9 mouse cellular contexts compared by ENCODE assay signal in genomic region chr5:134341721-134342120, GRCm38 (mm10).
"Had no signal": no experiment of that assay in that cellular context is flagged by ENCODE, and none has a peak within 500 bp of the region (broad histone marks: within the 10 kb centered on the region; RNA-seq: fewer than 3 reads in every experiment).

No protein-coding gene starts in this region.

- H3K9me3 ChIP-seq: limb, embryonic 15.5 days; liver, embryonic 12.5 days; megakaryocyte, embryonic 14.5 days; midbrain, embryonic 15.5 days; neural tube, embryonic 12.5 days had no signal

- H3K9ac ChIP-seq: limb, embryonic 15.5 days; liver, embryonic 12.5 days; lung, embryonic 14.5 days; midbrain, embryonic 15.5 days; neural tube, embryonic 12.5 days had no signal

- H3K4me1 ChIP-seq: midbrain, embryonic 15.5 days; neural tube, embryonic 12.5 days had no signal

- DNase-seq: kidney, adult 18-20 months; right cerebral cortex, postnatal 14 days had no signal

- H3K27ac ChIP-seq: left cerebral cortex, adult 2 months; limb, embryonic 15.5 days; liver, embryonic 12.5 days; midbrain, embryonic 15.5 days; neural tube, embryonic 12.5 days had no signal

- H3K4me3 ChIP-seq: left cerebral cortex, adult 2 months; limb, embryonic 15.5 days; liver, embryonic 12.5 days; midbrain, embryonic 15.5 days; neural tube, embryonic 12.5 days had no signal

- H3K36me3 ChIP-seq: limb, embryonic 15.5 days; liver, embryonic 12.5 days; midbrain, embryonic 15.5 days; neural tube, embryonic 12.5 days had no signal
